Mouse (Mus musculus) heart, embryonic 14.5 days (tissue): ENCODE results near the gene Olfr1416. TPM values are rescaled to one million over a fixed set of nuclear protein-coding genes. Genes with fewer than 3 reads are reported as not detected.

Source experiments
- ATAC-seq: fragments of 200-750 bp; cut with Nextera tagmentation; 2 replicates; pipeline ENCODE4 v1.8.0; 2017; ENCODE audit warnings: low read depth, moderate TSS enrichment; ENCODE audit not compliant: insufficient number of reproducible peaks, insufficient read depth, low FRiP score
- H3K27ac ChIP-seq, 2 experiments: fragments of 200-500 bp in 1 of 2; fragments of 300-500 bp in 1 of 2; sonication (generic) in 1 of 2; replicated peaks in 1 of 2; 2 replicates each; pipeline ENCODE4 v1.5.1; 2012 to 2014; ENCODE audit warnings: low read depth in 2 of 2, low read length in 2 of 2, control low read depth in 1 of 2, mild to moderate bottlenecking in 1 of 2, mixed read lengths in 1 of 2; ENCODE audit not compliant: control insufficient read depth in 1 of 2, insufficient read depth in 1 of 2
- H3K27me3 ChIP-seq: fragments of 300-500 bp; sonication (generic); 2 replicates; pipeline ENCODE4 v1.6.1; 2014; ENCODE audit warnings: mild to moderate bottlenecking, low read length, control low read depth; ENCODE audit not compliant: control insufficient read depth, insufficient read depth
- H3K36me3 ChIP-seq: fragments of 300-500 bp; sonication (generic); 2 replicates; pipeline ENCODE4 v1.6.1; 2014; ENCODE audit warnings: mild to moderate bottlenecking, control low read depth, low read length, mixed read lengths; ENCODE audit not compliant: control insufficient read depth, insufficient read depth
- H3K4me1 ChIP-seq, 2 experiments: fragments of 200-500 bp in 1 of 2; fragments of 300-500 bp in 1 of 2; sonication (generic) in 1 of 2; 2 replicates each; pipeline ENCODE4 v1.6.1; 2012 to 2014; ENCODE audit warnings: low read length in 2 of 2, control low read depth in 1 of 2, mixed read lengths in 1 of 2; ENCODE audit not compliant: control insufficient read depth in 2 of 2, insufficient read depth in 2 of 2
- H3K4me2 ChIP-seq: fragments of 300-500 bp; sonication (generic); 2 replicates; pipeline ENCODE4 v1.6.1; 2014; ENCODE audit warnings: mild to moderate bottlenecking, low read length
- H3K4me3 ChIP-seq, 2 experiments: fragments of 200-500 bp in 1 of 2; fragments of 300-500 bp in 1 of 2; sonication (generic) in 1 of 2; 2 replicates each; pipeline ENCODE4 v1.5.1; 2012 to 2014; ENCODE audit warnings: low read length in 2 of 2, mild to moderate bottlenecking in 2 of 2, control low read depth in 1 of 2, low read depth in 1 of 2, moderate library complexity in 1 of 2; ENCODE audit not compliant: control insufficient read depth in 1 of 2, insufficient read depth in 1 of 2
- H3K9ac ChIP-seq: fragments of 300-500 bp; sonication (generic); 2 replicates; pipeline ENCODE4 v1.6.1; 2014; ENCODE audit warnings: mild to moderate bottlenecking, low read length
- H3K9me3 ChIP-seq: fragments of 300-500 bp; sonication (generic); 2 replicates; pipeline ENCODE4 v1.6.1; 2016; ENCODE audit warnings: low read length, control low read depth; ENCODE audit not compliant: control insufficient read depth
- WGBS: fragments of 180-500 bp; shearing (Covaris S2); extraction: QIAGEN DNeasy Blood & Tissue Kit; methylation state at CpG from one replicate; pipeline ENCODE4 v1.1.7; 2014; 5-methylcytosine and 5-hydroxymethylcytosine counted together
- polyA plus RNA-seq: library from polyadenylated mRNA; unstranded; fragments of >200 nt; fragmentation: Nextera tagmentation; extraction: Ambion mirVana; gene quantifications from 2 replicates; pipeline ENCODE4 v1.2.1, GENCODE M21; 2014

Gene Olfr1416
- polyA plus RNA-seq, 1 experiment from 2014 or later = not detected

DNA sequence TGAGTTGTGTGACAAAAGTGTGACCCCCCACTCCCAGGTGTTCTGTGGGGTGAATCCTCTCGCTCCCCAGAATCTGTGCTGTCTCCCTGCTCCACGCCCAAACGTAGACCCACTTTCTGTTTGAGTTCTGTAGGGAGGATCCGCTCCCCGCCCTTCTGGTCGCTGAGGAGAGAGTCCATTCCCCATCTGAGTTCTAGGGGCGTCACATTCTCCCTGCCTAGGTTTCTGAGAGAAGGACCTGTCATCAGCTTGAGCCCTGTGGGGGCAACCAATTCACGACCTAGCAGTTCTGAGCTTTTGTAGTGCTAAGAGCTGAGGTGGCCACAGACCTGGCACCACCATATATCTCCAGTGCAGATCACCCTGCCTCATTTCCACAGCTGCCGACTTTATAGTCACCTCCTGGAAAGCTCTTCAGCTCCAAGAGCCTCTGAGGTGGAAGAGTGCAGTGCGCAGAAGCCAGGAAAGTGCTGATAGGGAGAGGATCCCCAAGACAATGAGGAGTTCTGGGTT lies 10.8 kb downstream of the Olfr1416 start:
- Histone ChIP-seq H3K4me3 (peak overlapping the region; percentile 79 to 86), H3K27me3 (no peaks in the 10 kb centered on the region; the same call in 1 of the 2 replicates), H3K9me3 (no peaks in the 10 kb centered on the region), H3K36me3 (peaks cover 19% of the 10 kb centered on the region), H3K9ac (peak overlapping the region; percentile 98), H3K27ac (peak overlapping the region; percentile 11 to 56; a peak in 3 of 4 replicates), H3K4me2 (peak overlapping the region; percentile 81), H3K4me1 (peaks cover 7 to 14% of the 10 kb centered on the region in 2 experiments)
- ATAC-seq = no peak; the same call in 1 of the 2 replicates
- 1% methylated on average over 10 of the region's 10 CpGs for WGBS

DNA sequence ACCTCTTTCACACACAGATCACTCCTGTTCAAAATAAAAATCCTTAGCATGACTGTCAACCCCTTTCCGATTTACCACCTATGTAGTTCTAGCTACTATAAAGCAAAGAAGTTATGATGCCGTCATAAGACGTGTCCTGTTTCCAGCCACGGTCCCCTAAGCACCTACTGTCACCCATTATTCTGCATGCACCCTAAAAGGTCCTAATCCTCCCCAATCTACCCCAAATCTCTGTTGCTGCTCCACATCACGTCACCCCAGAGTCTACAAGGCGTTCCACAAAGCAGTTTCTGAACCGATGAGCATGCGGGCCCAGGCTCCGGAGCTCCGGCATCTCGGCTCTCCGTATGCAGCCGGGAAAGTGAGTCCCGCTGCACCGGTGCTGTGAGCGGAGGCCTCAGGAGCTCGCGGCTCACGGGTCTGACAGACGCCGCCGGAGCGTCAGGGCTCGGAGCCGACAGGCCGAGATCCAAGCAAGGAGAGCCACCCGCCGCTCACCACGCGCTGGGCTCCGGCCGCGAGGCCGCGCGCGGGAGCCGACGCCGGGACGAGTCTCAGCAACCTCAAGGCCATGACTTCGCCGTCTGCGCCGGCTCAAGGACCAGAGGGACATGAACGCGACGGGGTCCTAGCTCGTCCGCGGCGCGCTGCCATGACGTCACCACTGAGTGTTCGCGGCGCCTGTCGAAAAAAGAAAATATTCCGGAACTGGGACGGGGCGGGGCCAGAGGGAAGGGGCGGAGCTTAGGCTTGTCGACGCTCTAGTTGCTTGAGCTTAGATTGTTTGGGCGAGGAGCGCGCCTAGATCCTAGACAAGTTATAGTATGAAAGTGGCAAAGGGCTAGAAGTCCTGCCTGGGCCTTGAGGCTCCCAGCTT lies 11.5 kb downstream of the Olfr1416 start, which contains the start of gene Ndufa10:
TSS of gene Ndufa10 (minus strand) at position 696 of the 877 bp plus-strand sequence.
- H3K4me2 ChIP-seq = peak within 1 kb of the TSS; percentile 91
- peak within 1 kb of the TSS; percentile 79 to 86 for H3K4me3 ChIP-seq
- H3K4me1 ChIP-seq = peaks cover 7 to 14% of the 10 kb centered on the region in 2 experiments
- peak within 1 kb of the TSS; percentile 98 for H3K9ac ChIP-seq
- WGBS = under 1% methylated on average over 67 of the region's 67 CpGs
- H3K9me3 ChIP-seq = no peaks in the 10 kb centered on the region
- no peaks in the 10 kb centered on the region; the same call in 1 of the 2 replicates for H3K27me3 ChIP-seq
- peaks cover 26% of the 10 kb centered on the region for H3K36me3 ChIP-seq
- peak; percentile 88 for ATAC-seq
- H3K27ac ChIP-seq = peak within 1 kb of the TSS; percentile 56 to 77

GRCm38 (mm10) chr1:92468891-92469290 lies 16.0 kb downstream of the Olfr1416 start:
- H3K27me3 ChIP-seq = no peaks in the 10 kb centered on the region
- ATAC-seq = no peak
- H3K4me2 ChIP-seq = no peak overlapping the region
- H3K9me3 ChIP-seq = no peaks in the 10 kb centered on the region
- WGBS = 80% methylated on average over 4 of the region's 4 CpGs
- H3K4me3 ChIP-seq = no peak overlapping the region
- peaks cover 2 to 10% of the 10 kb centered on the region in 2 experiments; a peak in 3 of 4 replicates for H3K4me1 ChIP-seq
- H3K27ac ChIP-seq = no peak overlapping the region
- no peak overlapping the region for H3K9ac ChIP-seq
- peaks cover 71% of the 10 kb centered on the region for H3K36me3 ChIP-seq

GRCm38 (mm10) chr1:92458416-92458815 lies 26.5 kb downstream of the Olfr1416 start:
- no peak for ATAC-seq
- no peak overlapping the region for H3K9ac ChIP-seq
- H3K4me1 ChIP-seq = no peaks in the 10 kb centered on the region
- H3K4me3 ChIP-seq = no peak overlapping the region
- no peaks in the 10 kb centered on the region for H3K27me3 ChIP-seq
- H3K36me3 ChIP-seq = peaks cover 96% of the 10 kb centered on the region
- no peaks in the 10 kb centered on the region for H3K9me3 ChIP-seq
- H3K4me2 ChIP-seq = no peak overlapping the region
- no peak overlapping the region for H3K27ac ChIP-seq
- WGBS = 93% methylated on average over 6 of the region's 6 CpGs

DNA sequence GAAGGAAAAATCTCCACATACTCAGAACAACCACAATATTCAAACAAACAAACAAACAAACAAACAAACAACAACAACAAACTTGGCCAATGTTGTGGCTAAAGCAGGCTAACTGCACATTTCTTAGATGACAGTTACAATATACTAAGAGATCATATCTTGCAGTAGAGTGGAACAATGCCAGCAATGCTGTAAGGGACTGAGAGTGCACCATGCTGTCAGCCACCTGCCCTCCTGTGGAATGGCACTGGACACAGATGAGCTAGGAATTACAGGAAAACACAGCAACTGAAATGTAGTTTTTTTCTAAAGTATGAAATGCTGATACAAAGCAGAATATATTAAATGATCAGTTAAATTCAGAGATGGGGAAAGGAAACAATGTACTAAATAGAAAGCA lies 27.2 kb downstream of the Olfr1416 start:
- ATAC-seq = no peak
- Histone ChIP-seq H3K27me3 (no peaks in the 10 kb centered on the region), H3K9ac (no peak overlapping the region), H3K4me2 (no peak overlapping the region), H3K9me3 (no peaks in the 10 kb centered on the region), H3K4me1 (no peaks in the 10 kb centered on the region), H3K4me3 (no peak overlapping the region), H3K36me3 (peaks cover 96% of the 10 kb centered on the region), H3K27ac (no peak overlapping the region)

- Histone ChIP-seq H3K4me3 (no peak overlapping the region), H3K36me3 (peaks cover 96% of the 10 kb centered on the region), H3K27me3 (no peaks in the 10 kb centered on the region), H3K27ac (no peak overlapping the region), H3K9me3 (no peaks in the 10 kb centered on the region), H3K4me2 (no peak overlapping the region), H3K9ac (no peak overlapping the region), H3K4me1 (peaks cover under 1 to 1% of the 10 kb centered on the region in 2 experiments; a peak in 3 of 4 replicates)
- WGBS = 59% methylated on average over 8 of the region's 8 CpGs
- ATAC-seq = no peak
Measured at GRCm38 (mm10) chr1:92453751-92454445, 31.0 kb downstream of the Olfr1416 start.

GRCm38 (mm10) chr1:92448293-92448692 lies 36.6 kb downstream of the Olfr1416 start:
- 0 out of 2 replicates have a peak, but pooled peaks have one; percentile 56 for ATAC-seq
- Histone ChIP-seq H3K27ac (peak overlapping the region; percentile 15 to 36; a peak in 2 of 4 replicates), H3K36me3 (peaks cover 99% of the 10 kb centered on the region), H3K4me2 (no peak overlapping the region), H3K9ac (no peak overlapping the region), H3K4me3 (no peak overlapping the region), H3K4me1 (peaks cover 3 to 10% of the 10 kb centered on the region in 2 experiments; a peak in 3 of 4 replicates), H3K27me3 (no peaks in the 10 kb centered on the region), H3K9me3 (no peaks in the 10 kb centered on the region)
- WGBS = 30% methylated on average over 3 of the region's 3 CpGs
